Mouse (Mus musculus) kidney, adult 2 months (tissue): ENCODE measurements at regions not wholly inside any gene's neighbourhood (a gene's known extent, or its start where the extent isn't known, plus 50 kb on each side); places are given as distances from the start of the nearest gene placed in this dataset.

Experiments
- CTCF ChIP-seq: fragments of 200-500 bp; conservative IDR thresholded peaks from 2 replicates; pipeline ENCODE4 v1.5.1; 2011; ENCODE audit warnings: low read depth, mild to moderate bottlenecking, control low read depth, low read length, moderate library complexity, mixed read lengths; ENCODE audit not compliant: insufficient read depth, insufficient read length
- POLR2A ChIP-seq: fragments of 200-500 bp; IDR thresholded peaks from one replicate; pipeline ENCODE4 v1.6.1; 2011; ENCODE audit warnings: low read depth, low read length, control low read depth

DNA sequence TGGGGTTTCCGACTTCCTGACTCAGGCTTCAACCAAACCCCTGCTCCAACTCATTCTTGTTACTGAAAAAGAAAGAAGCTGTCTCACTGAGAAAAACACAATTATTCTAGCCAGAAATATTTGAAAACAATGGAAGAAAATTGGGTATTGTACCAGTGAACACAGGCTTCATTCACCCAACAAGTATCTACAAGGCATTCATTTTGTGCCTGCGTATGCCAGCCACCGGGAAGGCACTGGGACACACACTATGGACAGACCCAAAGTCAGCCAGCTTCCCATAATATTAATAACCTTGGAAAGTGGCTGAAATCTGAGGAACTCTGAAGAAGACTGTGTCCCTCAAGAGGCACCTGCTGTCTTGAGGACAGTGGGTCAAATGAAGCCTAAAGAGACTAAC is 175.5 kb upstream of the Noct start:
- no peak for TF ChIP-seq POLR2A
- no peak for TF ChIP-seq CTCF
